Mouse (Mus musculus): Measurements from ENCODE around the gene Emg1. TPM values are rescaled to one million over a fixed set of nuclear protein-coding genes. Genes with fewer than 3 reads are reported as not detected.

Emg1 gene
- polyA plus RNA-seq, 1 experiment = 149 TPM

DNA sequence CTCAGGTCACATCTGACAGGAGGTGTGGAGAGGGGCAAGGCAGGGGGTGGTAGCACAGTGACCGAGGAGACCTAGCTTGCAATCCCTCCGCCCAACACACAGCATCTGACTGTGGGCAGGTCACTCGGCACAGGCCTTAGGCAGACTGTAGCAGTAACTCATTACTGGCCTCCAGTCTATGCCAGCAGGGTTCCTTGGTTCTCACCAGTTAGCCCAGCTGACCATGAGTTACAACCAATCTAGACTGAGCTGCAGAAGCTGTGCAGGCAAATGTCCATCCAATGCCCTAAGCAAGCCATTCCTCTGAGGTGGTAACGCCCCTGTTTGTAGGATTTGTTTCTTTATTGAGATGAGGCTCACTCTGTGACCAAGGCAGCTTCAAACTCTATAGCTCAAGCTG, 12.6 kb downstream of the Emg1 start:
- TF ChIP-seq POLR2A (IDR thresholded peaks at IDR 0.05; ENCODE audit: borderline replicate concordance, control insufficient read depth, low read depth, low read length) (no peak), CTCF (IDR thresholded peaks at IDR 0.05; ENCODE audit: control insufficient read depth, insufficient read depth, low read length) (no peak)
- H3K4me3 ChIP-seq (replicated peaks; ENCODE audit: control insufficient read depth, low read depth, low read length) = no peak overlapping the region
- 97% methylated on average over 4 of the region's 4 CpGs for WGBS
- H3K27ac ChIP-seq (ENCODE audit: control insufficient read depth, insufficient read depth, low read depth, low read length, poor library complexity) = no peak overlapping the region
- H3K4me1 ChIP-seq (ENCODE audit: control insufficient read depth, insufficient read depth, low read length) = no peaks in the 10 kb centered on the region

DNA sequence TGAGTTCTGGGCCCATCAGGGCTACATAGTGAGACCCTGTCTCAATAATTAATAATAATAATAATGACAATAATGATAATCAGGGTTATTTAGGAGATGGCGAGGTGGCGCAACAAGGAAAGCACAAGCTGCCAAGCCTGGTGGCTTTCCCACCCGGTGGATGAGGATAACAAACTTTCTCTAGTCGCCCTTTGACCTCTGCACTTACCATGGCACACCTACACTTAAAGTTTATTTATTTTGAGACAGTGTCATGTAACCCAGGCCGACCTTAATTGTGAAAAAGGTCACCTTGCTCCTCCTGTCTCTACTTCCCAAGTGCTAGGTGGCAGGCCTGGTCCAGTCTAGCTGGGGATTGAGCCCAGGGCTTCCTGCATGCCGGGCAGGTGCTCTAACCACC, 13.2 kb downstream of the Emg1 start:
- Histone ChIP-seq H3K27ac (ENCODE audit: control insufficient read depth, insufficient read depth, low read depth, low read length, poor library complexity) (no peak overlapping the region), H3K4me3 (replicated peaks; ENCODE audit: control insufficient read depth, low read depth, low read length) (no peak overlapping the region), H3K4me1 (ENCODE audit: control insufficient read depth, insufficient read depth, low read length) (no peaks in the 10 kb centered on the region)
- TF ChIP-seq CTCF (IDR thresholded peaks at IDR 0.05; ENCODE audit: control insufficient read depth, insufficient read depth, low read length) = no peak
- TF ChIP-seq POLR2A (IDR thresholded peaks at IDR 0.05; ENCODE audit: borderline replicate concordance, control insufficient read depth, low read depth, low read length) = no peak
- 91% methylated on average over 6 of the region's 6 CpGs for WGBS

DNA sequence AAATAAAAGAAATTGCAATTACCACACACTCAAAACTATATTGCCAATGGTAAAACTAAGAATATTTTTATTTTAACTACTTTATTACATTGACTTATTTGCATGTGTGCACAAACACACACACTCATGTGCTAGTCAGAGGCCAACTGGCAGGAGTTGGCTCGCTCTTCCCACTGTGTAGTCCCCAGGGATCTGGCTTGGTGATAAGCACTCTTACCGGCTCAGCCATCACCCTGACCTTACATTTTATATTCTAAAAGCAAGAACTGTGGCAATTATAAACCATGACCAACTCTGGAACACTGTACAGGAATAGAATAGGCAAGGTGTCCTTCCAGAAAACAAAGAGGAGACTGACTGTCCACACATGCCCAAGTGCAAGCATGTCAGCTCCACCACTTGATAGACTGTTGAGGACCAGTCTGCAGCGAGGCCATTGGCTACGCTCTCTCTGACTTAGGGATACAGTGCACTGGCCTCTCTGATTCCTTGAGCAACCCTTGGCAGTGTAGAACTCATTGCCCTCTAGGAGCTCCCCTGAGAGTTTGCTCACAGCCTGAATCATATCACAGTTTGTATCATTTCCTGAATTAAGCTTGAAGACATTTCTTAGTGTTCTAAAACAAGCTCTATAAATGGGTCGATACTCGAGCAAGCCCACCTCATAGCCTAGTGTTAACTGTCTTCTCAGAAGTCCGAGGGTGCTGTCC, 15.4 kb downstream of the Emg1 start:
- 88% methylated on average over 7 of the region's 7 CpGs for WGBS
- Histone ChIP-seq H3K4me1 (ENCODE audit: control insufficient read depth, insufficient read depth, low read length) (no peaks in the 10 kb centered on the region), H3K27ac (ENCODE audit: control insufficient read depth, insufficient read depth, low read depth, low read length, poor library complexity) (no peak overlapping the region), H3K4me3 (replicated peaks; ENCODE audit: control insufficient read depth, low read depth, low read length) (no peak overlapping the region)
- TF ChIP-seq CTCF (IDR thresholded peaks at IDR 0.05; ENCODE audit: control insufficient read depth, insufficient read depth, low read length) (no peak), POLR2A (IDR thresholded peaks at IDR 0.05; ENCODE audit: borderline replicate concordance, control insufficient read depth, low read depth, low read length) (no peak)

DNA sequence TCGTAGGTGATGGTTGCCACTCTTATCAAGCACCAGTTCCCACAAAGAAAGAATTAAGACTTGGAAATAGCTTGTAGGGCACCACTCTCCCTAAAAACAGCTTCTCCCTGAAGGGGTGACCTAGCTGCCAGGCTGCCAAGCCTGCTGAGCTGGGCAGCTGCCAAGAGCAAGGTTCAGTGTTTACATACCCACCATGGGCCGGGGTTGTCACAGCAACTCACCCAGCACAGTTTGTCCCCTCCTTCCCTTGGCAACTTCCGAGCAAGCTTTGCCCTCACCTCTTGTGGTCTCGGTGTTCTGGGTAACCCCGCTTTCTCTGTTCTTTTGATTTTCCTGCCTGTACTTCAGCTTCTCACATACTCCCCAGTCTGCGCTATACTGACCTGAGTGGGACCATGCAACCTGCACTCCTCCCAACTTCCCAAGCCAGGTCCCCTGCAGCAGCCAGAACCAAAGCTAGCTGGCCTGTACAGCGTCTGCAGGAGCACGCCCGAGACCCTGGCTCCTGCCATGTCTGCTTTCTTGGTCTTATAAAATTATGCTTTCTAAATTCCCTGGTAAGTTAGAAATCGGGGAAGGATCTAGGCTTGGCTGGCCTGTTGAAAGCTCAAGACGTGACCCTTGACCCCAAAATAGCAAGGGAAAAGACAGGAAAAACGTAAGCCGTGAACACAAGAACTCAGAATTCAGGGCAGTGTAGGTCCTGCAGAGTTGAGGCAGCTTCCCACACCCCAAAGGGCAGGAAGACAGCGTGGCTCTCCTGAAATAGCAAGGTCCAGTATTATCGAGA, 17.6 kb downstream of the Emg1 start:
- WGBS = 66% methylated on average over 15 of the region's 15 CpGs
- Histone ChIP-seq H3K4me1 (ENCODE audit: control insufficient read depth, insufficient read depth, low read length) (no peaks in the 10 kb centered on the region), H3K27ac (ENCODE audit: control insufficient read depth, insufficient read depth, low read depth, low read length, poor library complexity) (no peak overlapping the region)

DNA sequence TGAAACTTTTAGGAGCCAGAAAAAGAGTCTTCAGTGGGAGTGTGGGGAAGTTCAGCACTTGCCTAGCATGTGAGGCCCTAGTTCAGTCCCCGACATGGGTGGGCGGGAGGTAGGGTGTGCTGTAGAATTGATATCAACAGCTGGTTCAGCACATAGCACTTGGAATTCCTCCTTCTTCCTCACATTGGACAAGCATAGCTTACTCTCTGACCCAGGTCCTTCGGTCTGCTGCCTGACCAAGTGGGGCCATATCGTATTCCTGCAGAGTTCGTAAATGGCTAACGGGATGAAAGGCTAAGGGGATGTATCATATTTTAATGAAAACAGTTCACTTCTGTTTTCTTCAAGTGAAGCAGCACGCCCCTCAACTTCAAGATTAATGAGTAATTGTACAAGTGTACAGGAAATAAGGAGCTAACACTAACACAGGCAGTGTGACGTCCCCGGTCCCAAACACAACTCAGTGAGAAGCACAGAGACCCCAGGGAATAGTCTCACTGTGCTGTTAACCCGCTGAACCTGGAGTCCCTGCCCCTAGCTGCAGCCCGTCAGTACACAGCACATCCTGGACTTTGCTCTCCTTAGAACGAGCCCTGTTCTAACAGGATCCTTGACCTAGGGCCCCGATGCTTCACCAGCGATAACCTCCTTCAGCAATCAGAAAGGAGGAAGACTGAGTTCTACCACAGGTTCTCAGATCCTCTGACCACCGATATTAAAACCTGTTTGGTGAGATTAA, 18.6 kb downstream of the Emg1 start:
- no peak overlapping the region for H3K27ac ChIP-seq (ENCODE audit: control insufficient read depth, insufficient read depth, low read depth, low read length, poor library complexity)
- TF ChIP-seq CTCF (IDR thresholded peaks at IDR 0.05; ENCODE audit: control insufficient read depth, insufficient read depth, low read length) = no peak
- TF ChIP-seq POLR2A (IDR thresholded peaks at IDR 0.05; ENCODE audit: borderline replicate concordance, control insufficient read depth, low read depth, low read length) = no peak
- H3K4me1 ChIP-seq (ENCODE audit: control insufficient read depth, insufficient read depth, low read length) = no peaks in the 10 kb centered on the region
- WGBS = 58% methylated on average over 15 of the region's 15 CpGs
- H3K4me3 ChIP-seq (replicated peaks; ENCODE audit: control insufficient read depth, low read depth, low read length) = no peak overlapping the region

More for the DNA sequence above, 17.6 kb downstream of the Emg1 start:
- TF ChIP-seq CTCF (IDR thresholded peaks at IDR 0.05; ENCODE audit: control insufficient read depth, insufficient read depth, low read length) = no peak
- TF ChIP-seq POLR2A (IDR thresholded peaks at IDR 0.05; ENCODE audit: borderline replicate concordance, control insufficient read depth, low read depth, low read length) = no peak
- no peak overlapping the region for H3K4me3 ChIP-seq (replicated peaks; ENCODE audit: control insufficient read depth, low read depth, low read length)

DNA sequence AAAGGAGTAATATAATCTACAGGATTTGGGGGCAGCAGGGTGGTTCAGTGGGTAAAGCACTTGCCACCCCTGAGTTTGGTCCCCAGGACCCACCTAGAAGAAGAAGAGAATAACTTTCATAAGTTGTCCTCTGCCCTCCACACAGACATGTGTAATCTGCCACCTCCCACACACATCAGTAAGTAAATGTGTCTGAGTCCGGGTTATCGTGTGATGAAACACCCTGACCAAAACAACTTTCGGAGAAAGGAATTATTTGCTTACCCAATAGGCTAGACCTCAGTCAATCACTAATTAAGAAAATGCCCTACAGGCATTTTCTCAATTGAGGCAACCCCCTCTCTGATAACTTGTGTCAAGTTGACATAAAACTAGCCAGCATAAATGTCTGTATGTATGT, 21.5 kb downstream of the Emg1 start:
- no peak for TF ChIP-seq POLR2A (IDR thresholded peaks at IDR 0.05; ENCODE audit: borderline replicate concordance, control insufficient read depth, low read depth, low read length)
- TF ChIP-seq CTCF (IDR thresholded peaks at IDR 0.05; ENCODE audit: control insufficient read depth, insufficient read depth, low read length) = no peak
- no peak overlapping the region for H3K27ac ChIP-seq (ENCODE audit: control insufficient read depth, insufficient read depth, low read depth, low read length, poor library complexity)
- H3K4me3 ChIP-seq (replicated peaks; ENCODE audit: control insufficient read depth, low read depth, low read length) = no peak overlapping the region
- H3K4me1 ChIP-seq (ENCODE audit: control insufficient read depth, insufficient read depth, low read length) = peaks cover 1% of the 10 kb centered on the region; the same call in 1 of the 2 replicates
- 59% methylated on average over 3 of the region's 3 CpGs for WGBS

DNA sequence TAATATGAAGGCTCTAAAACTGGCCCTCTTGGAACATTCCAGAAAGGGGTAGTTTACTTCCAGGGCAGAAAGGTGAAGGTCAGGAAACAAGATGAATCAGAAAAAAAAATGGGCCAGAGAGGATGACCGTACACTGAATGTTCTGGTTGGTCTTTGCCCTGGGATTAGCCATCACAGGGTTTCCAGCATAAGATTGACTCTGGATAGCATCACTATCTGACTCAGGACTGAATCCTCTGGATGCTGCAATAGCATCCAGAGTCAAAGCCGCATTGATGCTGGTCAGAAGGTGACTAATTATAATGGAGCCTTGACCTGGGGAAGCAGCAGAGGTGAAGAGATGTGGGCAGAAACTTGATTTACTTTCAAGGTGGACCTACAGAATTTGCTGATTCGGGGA, 23.0 kb downstream of the Emg1 start:
- TF ChIP-seq POLR2A (IDR thresholded peaks at IDR 0.05; ENCODE audit: borderline replicate concordance, control insufficient read depth, low read depth, low read length) (no peak), CTCF (IDR thresholded peaks at IDR 0.05; ENCODE audit: control insufficient read depth, insufficient read depth, low read length) (no peak)
- Histone ChIP-seq H3K27ac (ENCODE audit: control insufficient read depth, insufficient read depth, low read depth, low read length, poor library complexity) (no peak overlapping the region), H3K4me3 (replicated peaks; ENCODE audit: control insufficient read depth, low read depth, low read length) (no peak overlapping the region), H3K4me1 (ENCODE audit: control insufficient read depth, insufficient read depth, low read length) (peaks cover 1% of the 10 kb centered on the region; the same call in 1 of the 2 replicates)
- 90% methylated on average over 3 of the region's 3 CpGs for WGBS
